Mouse (Mus musculus) Muller cell, postnatal 12 days (primary cell): ENCODE results near the gene Irgq.
A peak's percentile ranks its signal among the peaks of the same experiment; 100 is the strongest.
"Not testable (repeated sequence)": the region's sequence is repeated elsewhere in the genome, so short reads cannot be mapped to it uniquely, and the experiment has no call there.

Source experiments
- DNase-seq: peaks from one replicate; pipeline ENCODE4 v3.0.0-alpha.2; 2015; ENCODE audit errors: inconsistent ontology term

Irgq gene

GRCm38 (mm10) chr7:24512355-24512754, 18.1 kb upstream of the Irgq start, which contains the start of gene AC161166.1:
TSS of gene AC161166.1 (minus strand) at chr7:24512455.
- DNase-seq, result no peak

GRCm38 (mm10) chr7:24516319-24516718, 14.2 kb upstream of the Irgq start:
- DNase-seq, result not testable (repeated sequence)

GRCm38 (mm10) chr7:24517077-24517476, 13.4 kb upstream of the Irgq start:
- DNase-seq, result no peak

- no peak for DNase-seq
Observed at GRCm38 (mm10) chr7:24517654-24518053, 12.8 kb upstream of the Irgq start.

- no peak for DNase-seq
Observed at GRCm38 (mm10) chr7:24519130-24519529, 11.4 kb upstream of the Irgq start.

- not testable (repeated sequence) for DNase-seq
Observed at GRCm38 (mm10) chr7:24520054-24520453, 10.4 kb upstream of the Irgq start.

GRCm38 (mm10) chr7:24522805-24523204, 7.7 kb upstream of the Irgq start:
- peak; percentile 52 for DNase-seq

GRCm38 (mm10) chr7:24523723-24524122, 6.8 kb upstream of the Irgq start:
- no peak for DNase-seq

GRCm38 (mm10) chr7:24524978-24525377, 5.5 kb upstream of the Irgq start:
- DNase-seq, result no peak

GRCm38 (mm10) chr7:24525686-24526420, 4.6 kb upstream of the Irgq start:
- no peak for DNase-seq

- DNase-seq, result no peak
Observed at GRCm38 (mm10) chr7:24528861-24529260, 1.6 kb upstream of the Irgq start.

GRCm38 (mm10) chr7:24529580-24529979, 909 bp upstream of the Irgq start:
- DNase-seq, result no peak

GRCm38 (mm10) chr7:24531211-24531971, 902 bp downstream of the Irgq start:
- peak; percentile 80 for DNase-seq

GRCm38 (mm10) chr7:24533031-24533571, 2.6 kb downstream of the Irgq start:
- DNase-seq, result no peak

GRCm38 (mm10) chr7:24533806-24534205, 3.3 kb downstream of the Irgq start:
- DNase-seq, result no peak

- DNase-seq, result no peak
Observed at GRCm38 (mm10) chr7:24534301-24534700, 3.8 kb downstream of the Irgq start.

GRCm38 (mm10) chr7:24537081-24537480, 6.6 kb downstream of the Irgq start:
- peak; percentile 89 for DNase-seq

- no peak for DNase-seq
Observed at GRCm38 (mm10) chr7:24537591-24537990, 7.1 kb downstream of the Irgq start.

GRCm38 (mm10) chr7:24538154-24538553, 7.7 kb downstream of the Irgq start:
- no peak for DNase-seq

- DNase-seq, result no peak
Observed at GRCm38 (mm10) chr7:24538701-24539100, 8.2 kb downstream of the Irgq start.

- DNase-seq, result no peak
Observed at GRCm38 (mm10) chr7:24539686-24540085, 9.2 kb downstream of the Irgq start.

- DNase-seq, result no peak
Observed at GRCm38 (mm10) chr7:24544506-24544905, 14.0 kb downstream of the Irgq start.
